Mouse (Mus musculus) retina, postnatal 1 day (tissue): Measurements from ENCODE around the gene Tenm2.

Source experiments
- DNase-seq: peaks from one replicate; pipeline ENCODE4 v3.0.0-alpha.2; 2012

Tenm2 gene

DNA sequence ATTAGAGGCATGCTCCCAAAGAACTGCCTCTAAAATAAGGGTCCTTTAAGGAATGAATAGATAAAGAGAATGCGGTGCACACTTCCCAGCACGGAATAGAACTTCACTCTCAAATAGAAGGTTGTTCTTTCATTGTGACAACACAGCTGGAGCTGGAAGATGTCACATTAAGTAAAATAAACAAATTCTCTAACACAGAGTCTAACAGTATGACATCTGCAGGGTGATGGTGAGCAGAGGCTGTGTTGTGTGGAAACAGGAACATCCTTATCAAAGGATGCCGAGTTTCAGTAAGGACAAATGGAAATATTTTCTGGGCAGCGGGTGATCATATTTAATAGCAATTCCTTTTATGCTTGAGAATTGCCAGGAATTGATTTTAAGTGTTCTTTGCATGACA lies 897.3 kb downstream of the Tenm2 start:
- no peak for DNase-seq

DNA sequence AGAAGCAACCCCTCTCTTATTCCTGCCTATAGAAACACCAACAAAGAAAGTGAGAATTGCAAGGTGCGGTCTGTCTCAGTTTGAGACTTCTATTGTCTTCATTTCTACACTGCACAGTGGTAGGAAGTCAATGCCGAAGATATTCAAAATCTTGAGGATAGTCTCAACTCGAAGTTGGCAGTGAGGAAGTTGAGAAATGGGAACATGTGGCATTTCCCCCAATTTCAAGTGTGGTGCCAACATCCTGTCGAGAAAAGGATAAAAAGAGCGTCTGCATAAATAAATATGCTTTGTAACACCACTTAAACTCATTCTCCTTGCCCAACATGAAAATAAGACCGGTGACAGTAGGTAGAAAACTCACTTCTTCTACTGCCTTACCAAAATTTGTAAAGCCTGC lies 898.7 kb downstream of the Tenm2 start:
- DNase-seq, result no peak

DNA sequence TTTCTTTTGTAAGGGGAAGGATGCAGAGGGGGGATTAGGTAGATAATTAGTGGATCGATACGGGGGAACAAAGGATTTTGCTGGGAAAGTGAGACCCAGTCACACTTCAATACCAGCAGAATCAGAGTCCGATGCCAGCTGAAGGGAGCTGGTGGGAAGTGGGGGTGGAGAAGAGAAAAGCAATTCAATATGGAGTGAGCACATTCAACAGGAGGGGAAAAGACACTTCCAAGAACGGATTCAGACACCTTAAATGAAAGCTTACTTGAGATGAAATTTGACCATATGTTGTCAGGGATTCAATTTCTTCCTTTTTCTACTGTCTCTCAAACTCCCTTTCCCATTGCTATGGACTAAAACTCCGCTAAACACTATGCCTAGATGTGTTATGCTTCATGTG lies 900.6 kb downstream of the Tenm2 start:
- DNase-seq, result no peak

DNA sequence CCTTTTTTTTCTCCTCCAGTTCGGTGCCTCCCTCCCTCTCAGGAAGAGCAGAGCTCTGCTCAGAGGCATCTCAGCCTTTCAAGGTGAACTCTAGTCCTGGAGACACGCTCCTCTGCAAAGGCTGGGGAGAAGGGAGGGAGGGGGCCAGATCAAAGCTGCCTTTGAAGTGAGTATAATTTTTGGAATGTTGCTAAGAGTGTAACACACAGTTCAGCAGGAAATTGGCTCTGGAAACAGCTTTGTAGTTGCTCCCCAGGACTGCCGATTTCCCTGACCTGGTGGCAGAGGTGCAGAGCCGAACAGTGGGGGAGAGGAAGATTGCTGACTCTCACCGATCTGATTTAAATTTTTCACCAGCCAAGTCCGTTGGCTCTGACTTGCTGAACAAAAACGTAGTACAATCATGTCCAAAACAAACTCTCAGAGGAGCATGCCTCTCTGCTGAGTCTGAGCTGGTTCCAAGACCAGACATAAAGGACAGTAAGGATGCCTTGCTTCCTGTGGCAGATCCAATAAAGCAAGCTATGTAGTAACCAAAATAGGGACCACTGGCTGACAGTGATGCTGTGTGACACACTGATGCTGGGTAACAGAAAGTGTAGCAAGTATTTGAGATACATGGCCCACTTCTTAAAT lies 901.5 kb downstream of the Tenm2 start:
- DNase-seq, result no peak

DNA sequence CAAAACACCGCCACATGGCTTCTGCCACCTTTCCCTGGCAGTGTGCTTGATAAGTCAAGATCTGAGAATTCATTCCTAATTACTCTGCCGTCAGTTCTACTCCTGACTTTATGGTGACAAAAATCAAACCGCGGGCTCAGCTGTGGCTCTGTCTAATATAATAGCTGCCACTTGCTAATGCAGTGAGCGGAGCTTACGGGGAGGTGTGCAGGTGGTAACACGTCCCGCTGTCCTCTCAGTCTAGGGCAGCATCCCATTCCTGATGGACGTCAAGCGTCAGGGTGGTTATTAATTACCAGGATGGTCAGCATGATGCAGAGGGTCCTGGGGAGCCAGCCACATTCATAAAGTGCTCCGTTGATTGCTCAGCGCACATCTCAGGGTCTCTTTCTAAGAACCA lies 903.5 kb downstream of the Tenm2 start:
- DNase-seq, result no peak

DNA sequence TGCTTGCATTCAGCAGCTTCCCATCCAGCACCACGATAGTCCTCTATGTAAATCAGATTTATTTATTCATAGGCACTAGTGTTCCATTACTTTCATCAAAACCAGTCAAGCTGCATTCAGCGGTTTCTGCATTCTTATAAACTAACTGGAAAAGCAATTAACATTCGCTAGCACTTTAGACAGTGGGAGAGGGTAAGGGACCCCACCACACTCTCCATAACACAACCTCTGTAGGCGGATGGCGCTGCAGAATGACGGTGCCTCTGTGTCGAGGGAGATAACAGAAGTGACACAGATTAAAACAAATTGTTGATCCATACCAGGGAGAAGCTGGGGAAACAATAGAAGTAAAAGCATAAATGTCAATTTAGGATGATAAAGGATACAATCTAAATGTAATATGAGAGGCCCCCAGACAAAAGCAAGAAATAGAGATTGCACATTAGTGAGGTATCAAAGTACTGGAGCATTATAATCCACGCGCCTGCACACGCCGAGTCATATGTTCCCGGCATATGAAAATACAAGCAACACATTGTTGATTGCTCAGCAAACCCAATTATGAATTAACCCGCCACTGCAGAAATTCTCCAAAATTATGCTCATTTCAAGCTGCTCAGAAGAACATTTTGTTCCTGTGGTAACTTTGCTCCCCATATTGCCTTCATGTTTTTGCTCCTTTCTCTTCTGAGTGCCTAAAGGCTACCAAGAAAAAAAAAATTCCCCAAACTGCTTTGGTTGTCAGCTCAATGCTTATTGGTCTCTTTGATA lies 904.2 kb downstream of the Tenm2 start:
- peak; percentile 40 for DNase-seq

DNA sequence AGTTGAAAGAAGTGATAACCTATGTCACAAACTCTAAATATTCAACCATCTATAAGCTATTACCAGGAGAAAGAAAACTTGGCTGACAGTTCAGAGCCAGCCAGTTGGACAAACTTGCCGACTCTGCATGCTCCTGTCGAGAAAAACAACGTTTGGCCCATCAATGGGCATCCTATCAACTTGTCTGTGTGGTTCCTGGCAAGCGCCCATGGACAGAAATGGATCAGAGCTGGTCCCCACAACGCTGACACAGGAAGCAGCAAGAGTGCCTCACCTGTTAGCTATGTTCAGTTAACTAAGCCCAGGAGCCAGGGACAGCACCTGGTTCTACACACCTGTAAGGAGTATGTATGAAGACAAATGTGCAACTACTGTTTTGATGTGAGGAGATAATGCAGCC lies 908.5 kb downstream of the Tenm2 start:
- DNase-seq, result no peak

DNA sequence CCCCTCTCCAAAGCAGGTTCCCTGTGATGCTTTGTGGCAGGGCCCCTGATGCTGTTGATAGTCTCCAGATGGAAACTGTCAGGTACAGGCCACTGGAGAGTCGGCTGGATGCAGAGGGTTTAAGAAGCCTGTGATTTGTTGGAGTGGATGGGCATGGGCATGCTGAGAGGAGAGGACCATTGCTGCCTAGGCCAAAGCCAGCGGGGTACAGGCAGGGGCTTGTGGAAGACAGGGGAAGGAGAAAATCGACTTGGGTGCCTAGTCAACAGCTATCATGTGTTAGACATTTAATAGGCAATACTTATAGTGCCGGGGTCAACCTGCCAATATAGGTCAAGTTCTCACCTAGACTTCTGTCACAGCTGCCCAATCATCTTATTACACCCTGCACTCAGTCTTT lies 926.4 kb downstream of the Tenm2 start:
- DNase-seq, result no peak

DNA sequence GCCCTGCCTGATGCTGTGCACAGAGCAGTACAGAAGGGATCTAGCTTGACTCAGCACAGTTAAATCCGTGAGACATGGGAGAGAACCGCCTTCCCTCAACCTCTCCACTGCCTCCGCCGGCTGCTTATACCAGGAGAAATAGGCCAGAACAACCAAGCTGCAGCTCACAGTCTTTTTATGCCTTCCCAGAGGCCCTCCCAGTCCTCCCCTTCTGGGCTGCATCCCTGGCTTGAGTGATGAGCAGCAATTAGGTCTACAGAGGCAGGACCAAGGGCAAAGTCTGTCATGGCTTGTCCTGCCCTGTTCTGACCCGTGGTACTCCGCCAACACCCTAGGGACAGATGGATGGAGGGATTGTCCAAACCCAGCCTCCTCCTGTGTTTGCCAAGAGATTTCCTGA lies 928.5 kb downstream of the Tenm2 start:
- no peak for DNase-seq

DNA sequence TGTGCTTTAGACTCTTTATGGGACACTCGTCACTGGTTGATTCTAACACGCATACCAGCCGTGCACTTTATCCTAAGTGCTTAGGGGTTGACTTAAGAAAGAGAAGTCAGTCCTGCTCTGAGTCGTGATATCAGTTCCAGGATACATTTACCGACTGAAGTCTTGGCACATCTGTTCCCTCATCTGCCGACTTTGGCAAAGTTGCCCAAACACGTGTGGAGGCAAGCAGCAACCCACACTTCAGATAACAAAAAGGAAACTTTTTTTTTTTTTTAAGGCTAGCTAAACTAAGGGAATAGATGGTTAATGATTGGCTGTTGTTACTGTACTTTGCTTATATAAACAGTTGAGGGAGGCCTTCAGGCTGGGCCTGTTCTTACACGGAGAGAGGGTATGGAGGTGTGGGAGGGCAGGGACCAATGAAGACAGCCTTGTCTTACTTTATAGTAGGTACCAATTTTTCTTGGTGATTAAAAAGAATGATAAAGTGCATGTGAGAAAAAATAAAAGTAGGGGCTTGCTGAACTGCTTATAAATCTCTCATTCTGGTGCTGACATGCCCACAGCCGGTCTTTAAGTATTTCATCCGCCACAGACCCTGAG lies 930.3 kb downstream of the Tenm2 start:
- DNase-seq, result no peak

DNA sequence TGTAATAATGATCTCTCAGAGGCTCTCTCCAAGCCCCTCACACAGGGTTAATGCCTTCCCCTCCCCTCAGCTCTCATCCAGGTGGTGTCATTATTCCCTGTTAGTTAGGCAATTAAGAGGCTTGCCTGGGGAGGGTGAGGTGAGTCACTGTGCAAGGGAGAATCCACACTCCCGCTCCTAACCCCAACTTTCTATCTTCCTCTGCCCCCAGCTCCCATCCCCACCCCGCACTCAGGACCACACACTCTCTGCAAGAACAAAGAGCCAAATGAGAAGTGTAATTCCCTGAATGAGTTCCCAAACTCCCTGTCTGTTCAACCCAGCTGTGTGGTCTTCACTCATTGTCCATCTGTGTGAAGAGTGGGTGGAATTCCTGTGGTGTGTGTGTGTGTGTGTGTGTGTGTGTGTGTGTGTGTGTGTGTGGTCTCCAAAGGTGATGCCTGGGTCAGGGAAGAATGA lies 932.8 kb downstream of the Tenm2 start:
- peak; percentile 94 for DNase-seq

DNA sequence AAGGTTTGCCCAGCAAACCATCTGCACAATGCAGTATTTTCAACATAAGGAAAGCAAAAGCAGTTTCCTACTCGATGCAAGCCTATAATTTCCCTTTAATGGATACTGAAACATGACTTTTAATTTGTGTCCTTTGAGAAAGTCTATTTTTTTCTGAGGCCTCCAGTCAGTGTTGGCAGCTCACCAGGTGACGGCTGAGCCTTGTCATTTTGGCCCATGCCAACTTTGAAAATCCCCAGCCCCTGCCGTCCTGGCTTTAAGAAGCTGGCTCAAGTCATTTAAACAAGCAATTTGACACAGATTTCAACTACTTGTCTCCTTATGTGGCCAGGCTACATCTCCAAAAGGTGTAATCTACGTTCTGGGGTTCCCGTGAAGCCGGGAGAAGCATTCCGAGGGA lies 933.7 kb downstream of the Tenm2 start:
- DNase-seq, result no peak

DNA sequence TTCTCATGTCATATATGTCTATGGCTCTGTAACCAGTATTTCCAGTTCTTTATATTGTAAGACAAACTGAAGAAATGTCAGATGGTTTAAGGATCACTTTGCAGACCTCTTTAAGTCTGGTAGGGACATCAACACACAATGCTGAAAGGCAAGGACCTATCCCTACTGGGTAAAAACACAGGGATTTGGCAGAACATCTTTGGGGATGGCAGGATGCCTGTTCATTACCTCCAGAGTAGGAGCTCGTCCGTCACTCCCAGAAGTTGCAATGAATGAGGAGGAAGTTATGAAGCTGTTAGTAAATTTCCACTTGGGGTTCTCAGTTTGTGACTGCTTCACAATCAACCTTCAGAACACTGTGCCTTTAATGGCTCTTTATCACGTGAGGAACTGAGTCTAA lies 939.2 kb downstream of the Tenm2 start:
- no peak for DNase-seq

DNA sequence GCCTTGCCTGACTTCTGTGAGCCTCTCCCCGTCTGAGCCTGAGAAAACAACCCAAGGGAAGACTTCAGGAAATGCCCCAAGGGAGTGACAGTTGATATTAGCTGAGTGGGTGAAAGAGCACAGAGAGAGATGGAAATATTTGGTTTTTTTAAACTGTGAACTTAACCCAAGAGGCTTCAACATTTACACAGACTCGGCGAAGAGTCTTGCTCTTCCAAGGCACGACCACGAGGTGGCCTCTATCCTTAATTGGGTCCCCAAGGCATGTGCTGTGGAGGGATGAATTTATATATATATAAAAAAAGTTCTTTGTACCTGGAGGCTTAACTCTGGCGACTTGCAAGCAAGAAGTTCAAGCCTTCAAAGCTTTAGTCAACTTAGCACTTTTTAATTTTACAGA lies 943.6 kb downstream of the Tenm2 start:
- DNase-seq, result no peak

DNA sequence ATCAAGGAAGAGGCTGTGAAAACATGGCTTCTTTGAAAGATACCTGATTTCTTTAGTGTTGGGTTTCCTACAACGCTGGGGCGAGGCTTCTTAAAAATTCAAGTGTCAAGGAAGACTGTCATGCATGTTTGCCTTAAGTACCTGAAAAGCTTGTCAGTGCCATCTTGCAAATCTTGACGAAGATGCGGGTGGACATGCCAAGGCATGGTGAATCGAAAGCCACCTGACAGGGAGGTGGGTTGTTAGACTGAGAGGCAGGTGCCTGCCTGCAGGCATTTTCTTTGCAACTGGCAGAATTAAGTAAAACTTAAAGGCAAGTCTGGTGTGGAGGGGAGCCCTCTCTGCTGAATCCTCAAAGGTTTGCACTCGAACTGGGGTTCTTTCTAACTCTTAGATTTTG lies 949.5 kb downstream of the Tenm2 start:
- DNase-seq, result no peak

DNA sequence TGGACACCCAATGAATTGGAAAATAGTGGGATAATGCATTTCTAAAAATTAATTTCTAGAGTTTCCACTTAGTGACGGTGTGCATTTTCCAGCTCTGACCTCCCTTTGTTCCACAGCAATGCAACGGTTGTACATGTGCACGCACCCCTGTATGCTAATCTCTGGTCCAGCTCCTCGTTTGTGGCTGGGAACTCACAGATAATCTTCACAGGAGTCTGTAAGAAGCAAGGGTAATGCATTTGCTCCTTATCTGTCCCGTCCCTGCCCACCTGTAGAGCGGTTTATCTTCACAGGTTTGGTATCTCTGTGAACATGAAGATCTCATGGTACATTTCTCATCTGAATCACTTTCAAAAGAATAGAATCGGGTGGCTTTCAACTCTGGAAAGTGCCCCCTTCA lies 955.2 kb downstream of the Tenm2 start:
- no peak for DNase-seq

DNA sequence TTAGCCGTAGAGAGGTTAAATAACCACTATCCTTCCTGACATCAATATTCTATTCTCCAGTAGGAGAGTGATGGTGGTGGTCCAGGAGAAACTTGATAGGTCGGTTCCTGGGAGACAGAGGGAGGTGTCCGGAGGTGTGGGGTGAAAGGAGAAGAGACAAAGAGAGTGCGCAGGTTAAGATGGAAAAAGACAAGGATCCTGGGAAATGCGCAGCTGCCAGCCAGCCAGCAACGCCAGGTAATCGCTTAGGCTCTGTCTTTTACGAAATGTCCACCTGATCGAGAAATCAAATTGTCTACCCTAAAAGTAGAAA lies 957.9 kb downstream of the Tenm2 start:
- no peak for DNase-seq

DNA sequence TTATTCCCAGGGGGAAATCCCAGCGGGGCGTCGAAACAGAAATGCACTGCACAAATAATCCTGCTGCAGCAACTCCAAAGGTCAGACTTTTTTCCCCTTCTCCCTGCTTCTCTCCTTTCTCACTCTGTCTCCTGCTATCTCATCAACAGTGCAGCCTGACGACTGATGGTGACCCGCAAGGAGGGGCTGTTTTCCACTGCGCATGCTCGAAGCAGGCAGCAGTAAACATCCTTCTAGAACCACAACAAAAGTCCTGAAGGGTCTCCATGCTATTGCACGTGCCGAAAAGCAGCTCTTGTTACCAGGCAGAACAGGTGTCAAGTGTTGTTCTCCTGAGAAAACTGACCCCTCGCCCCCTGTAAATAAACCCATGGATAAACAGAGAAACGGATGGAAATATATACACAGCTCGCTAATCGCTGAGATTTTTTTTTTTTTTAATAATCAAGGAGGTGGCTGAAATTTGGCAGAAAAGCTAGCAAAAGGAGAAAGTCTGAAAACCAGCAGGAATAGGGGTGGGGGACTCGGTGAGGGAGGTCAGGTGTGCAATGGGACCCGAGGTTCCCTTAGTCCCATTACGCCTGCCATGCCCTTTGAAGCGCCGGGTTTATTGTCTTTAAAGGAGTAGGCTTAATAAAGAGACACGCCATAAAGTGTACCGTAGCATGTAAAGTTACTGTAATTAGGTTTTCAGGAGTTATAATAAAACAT lies 958.4 kb downstream of the Tenm2 start:
- DNase-seq, result peak; percentile 86

DNA sequence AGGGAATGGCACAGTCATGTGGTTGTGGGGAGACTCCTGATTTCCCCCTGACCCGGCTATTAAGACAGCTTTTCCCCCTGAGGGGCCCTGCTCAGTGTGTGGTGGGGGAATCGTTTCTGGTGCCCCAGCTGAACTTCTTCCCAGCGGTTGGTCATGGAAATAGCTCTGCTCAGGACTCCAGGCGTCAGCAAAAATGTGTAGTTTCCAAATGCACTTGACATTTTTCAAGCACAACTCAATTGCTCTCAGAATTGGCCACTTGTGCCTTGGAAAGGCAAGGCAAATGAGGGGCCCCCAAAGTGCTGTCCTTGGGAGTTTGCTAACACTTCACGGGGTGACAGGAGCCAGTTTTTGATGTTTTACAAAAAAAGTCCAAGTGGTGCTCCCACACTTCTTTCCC lies 959.7 kb downstream of the Tenm2 start:
- DNase-seq, result peak; percentile 60

DNA sequence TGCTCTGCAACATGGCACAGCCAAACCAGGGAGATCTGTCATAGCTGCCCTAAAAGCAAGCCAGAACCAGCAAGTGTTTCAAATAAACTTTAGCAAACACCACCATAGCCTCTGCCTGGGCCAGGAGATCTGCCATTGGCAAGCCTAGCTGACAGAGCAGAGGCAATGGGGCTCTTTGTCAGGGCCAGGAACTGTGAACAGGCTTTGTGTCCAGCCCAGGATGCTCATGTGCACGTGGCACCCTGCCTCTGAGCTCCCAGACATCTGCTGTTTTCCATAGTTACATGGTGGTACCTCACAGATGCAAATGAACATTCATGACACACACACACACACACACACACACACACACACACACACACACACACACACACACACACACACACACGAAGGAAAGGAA lies 963.6 kb downstream of the Tenm2 start:
- no peak for DNase-seq

DNA sequence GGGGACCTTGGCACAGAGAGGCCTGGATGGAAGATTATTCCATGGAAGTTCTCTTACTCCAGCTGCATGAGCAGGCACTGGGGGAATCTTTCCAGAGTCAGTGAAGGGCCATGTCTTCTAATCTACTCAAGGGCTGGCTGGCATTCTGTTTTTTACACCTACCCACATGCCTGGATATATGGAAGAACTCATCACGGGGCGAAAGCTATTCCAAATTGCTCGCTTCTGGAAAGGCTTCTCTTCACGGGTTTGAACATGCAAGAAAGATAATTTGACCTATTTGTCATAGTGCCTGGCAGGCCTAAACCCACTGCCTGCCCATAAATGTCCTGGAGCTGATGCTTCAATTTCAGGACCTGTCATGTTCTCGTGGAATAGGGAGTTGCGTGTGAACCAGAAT lies 965.8 kb downstream of the Tenm2 start:
- no peak for DNase-seq

DNA sequence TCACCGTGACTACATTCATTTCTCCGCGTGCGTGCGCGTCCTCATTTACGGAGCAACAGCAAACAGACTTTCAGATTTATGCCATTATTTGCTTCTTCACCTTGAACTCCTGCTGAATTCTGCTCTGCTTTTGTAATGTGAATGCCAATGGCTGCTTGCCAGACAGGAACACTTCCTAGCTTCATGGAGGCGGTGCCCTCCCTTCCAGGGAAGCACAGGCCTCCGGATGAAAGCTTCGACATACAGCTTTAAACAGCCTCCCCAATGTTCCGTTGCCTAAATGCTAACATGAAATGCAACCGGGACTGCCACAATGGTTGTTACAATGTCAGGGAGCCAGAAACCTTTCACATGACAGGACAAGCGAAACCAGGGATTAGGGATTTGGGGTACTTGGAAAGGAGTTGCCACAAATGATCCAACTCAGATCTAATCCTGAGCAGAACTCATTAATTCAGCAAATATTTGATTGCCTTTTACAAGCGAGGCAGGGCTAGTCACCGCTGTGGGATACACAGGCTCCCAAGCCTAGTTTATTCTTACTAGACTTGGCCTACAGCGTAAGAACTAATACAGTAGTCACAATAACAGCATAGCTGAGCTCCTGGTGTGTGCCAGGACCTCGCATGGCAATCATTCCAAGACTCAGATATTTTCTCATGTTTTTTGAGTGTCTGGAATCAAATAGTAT lies 970.8 kb downstream of the Tenm2 start:
- DNase-seq, result no peak

DNA sequence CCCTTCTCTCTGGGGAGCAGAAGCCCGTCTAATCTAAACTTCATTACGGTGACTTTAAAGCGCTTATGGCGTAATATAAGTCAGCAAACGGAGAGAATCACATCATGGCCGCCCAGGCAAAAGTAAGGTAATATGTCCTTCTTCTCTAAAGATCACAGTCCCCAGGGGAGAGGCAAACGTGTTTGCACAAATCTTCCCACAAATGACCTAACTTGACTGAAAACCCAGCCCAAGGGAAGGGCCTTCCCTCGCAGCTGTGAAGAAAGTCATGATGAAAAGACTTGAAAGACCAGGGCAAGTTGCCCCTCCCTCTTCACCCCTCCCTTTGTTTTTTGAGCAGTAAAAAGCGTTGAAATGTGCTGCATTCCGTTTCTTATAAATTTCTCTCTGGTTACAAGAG lies 971.9 kb downstream of the Tenm2 start:
- no peak for DNase-seq
